Mouse (Mus musculus): ENCODE data around the gene Rcan3. TPM values are rescaled to one million over a fixed set of nuclear protein-coding genes. Genes with fewer than 3 reads are reported as not detected.

Rcan3 gene
- polyA plus RNA-seq, 1 experiment from 2014 or later: 56.9 TPM

DNA sequence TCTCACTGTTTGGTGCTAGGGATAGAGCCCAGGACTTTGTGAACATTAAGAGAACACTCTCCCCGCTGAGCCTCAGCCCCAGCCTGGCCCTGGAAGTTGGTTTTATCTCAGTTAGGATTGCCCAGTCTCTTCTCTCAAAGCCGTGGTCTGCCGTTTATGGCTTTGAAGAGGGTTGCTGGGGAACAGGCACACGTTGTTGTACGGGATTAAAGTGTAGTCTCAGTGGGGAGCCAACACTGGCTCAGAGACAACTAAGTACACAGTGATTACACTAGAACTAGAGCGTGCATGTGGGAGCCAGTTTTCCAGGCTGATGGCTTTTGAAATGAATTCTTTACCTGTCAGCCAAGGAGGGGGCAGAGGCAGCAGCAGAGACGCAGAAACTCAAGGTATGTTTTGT lies 31.8 kb downstream of the Rcan3 start:
- 21% methylated on average over 7 of the region's 7 CpGs for WGBS
- Histone ChIP-seq H3K27me3 (ENCODE audit: control insufficient read depth, insufficient read depth, low read length) (peaks cover 15% of the 10 kb centered on the region), H3K36me3 (ENCODE audit: control insufficient read depth, insufficient read depth, low read length) (no peaks in the 10 kb centered on the region)

DNA sequence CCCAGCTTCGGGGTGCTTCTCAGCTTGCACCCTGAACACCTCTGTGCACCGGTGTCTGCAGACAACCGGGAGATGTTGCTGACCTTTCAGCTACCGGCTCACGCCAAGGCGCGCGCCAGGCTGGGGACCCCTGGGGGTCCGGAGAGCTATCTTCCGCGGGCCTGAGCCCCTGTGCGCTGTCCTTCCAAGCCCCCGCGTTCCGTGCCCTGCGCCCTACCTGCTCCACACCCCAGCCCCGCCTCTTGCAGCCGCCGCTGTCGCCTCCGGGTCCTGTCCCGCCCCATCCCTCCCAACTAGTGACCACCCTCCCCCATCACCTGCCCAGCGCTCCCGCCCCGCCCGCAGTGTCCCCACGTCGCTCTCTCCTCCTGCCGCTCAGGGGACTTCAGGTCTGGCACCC lies 35.7 kb downstream of the Rcan3 start, which contains the start of gene Ncmap:
TSS of gene Ncmap (minus strand) at position 237 of the 400 bp plus-strand sequence.
- under 1% methylated on average over 24 of the region's 29 CpGs for WGBS
- H3K27ac ChIP-seq (ENCODE audit: low read depth, low read length): no peak within 1 kb of the TSS
- H3K4me3 ChIP-seq (ENCODE audit: low read depth, low read length): peak within 1 kb of the TSS; percentile 23
- 0 out of 2 replicates have a peak, but pooled peaks cover 7% of the 10 kb centered on the region for H3K4me1 ChIP-seq (ENCODE audit: control insufficient read depth, insufficient read depth, low read length)
- no peak for ATAC-seq (ENCODE audit: low read depth)
- H3K36me3 ChIP-seq (ENCODE audit: control insufficient read depth, insufficient read depth, low read length): no peaks in the 10 kb centered on the region
- H3K27me3 ChIP-seq (ENCODE audit: control insufficient read depth, insufficient read depth, low read length): peaks cover 19% of the 10 kb centered on the region
- H3K4me2 ChIP-seq (ENCODE audit: low read depth, low read length): peak within 1 kb of the TSS; percentile 47
- H3K9me3 ChIP-seq (ENCODE audit: control insufficient read depth, low read length): no peaks in the 10 kb centered on the region
- H3K9ac ChIP-seq (replicated peaks; ENCODE audit: low read depth, low read length): peak within 1 kb of the TSS; percentile 34; the same call in 1 of the 2 replicates

More for the DNA sequence above, 31.8 kb downstream of the Rcan3 start:
- no peak for ATAC-seq (ENCODE audit: low read depth)
- Histone ChIP-seq H3K4me3 (ENCODE audit: low read depth, low read length) (no peak overlapping the region), H3K9ac (replicated peaks; ENCODE audit: low read depth, low read length) (no peak overlapping the region), H3K4me2 (ENCODE audit: low read depth, low read length) (no peak overlapping the region), H3K4me1 (ENCODE audit: control insufficient read depth, insufficient read depth, low read length) (0 out of 2 replicates have a peak, but pooled peaks cover 7% of the 10 kb centered on the region), H3K27ac (ENCODE audit: low read depth, low read length) (no peak overlapping the region), H3K9me3 (ENCODE audit: control insufficient read depth, low read length) (no peaks in the 10 kb centered on the region)

DNA sequence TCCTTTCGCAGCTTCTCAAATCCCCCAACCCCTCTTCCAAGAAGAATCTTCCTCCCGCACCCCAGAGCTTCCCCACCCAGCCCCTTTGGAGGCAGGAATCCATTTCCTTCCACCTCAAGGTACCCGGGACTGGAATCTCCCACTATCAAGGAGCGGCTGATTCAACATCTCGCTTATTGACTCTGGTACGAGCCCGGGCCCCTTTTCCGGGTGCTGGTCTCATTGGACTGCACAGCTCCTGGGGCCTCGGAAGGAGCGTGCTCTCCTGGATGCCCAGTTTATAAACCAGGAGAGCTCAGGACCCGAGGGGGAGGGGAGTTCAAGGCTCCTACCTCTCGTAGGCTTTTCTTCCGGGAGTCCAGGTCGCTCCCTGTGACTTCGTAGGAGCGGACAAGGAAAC lies 36.1 kb downstream of the Rcan3 start:
- peak overlapping the region; percentile 34; the same call in 1 of the 2 replicates for H3K9ac ChIP-seq (replicated peaks; ENCODE audit: low read depth, low read length)
- ATAC-seq (ENCODE audit: low read depth): no peak
- H3K4me2 ChIP-seq (ENCODE audit: low read depth, low read length): peak overlapping the region; percentile 47
- H3K36me3 ChIP-seq (ENCODE audit: control insufficient read depth, insufficient read depth, low read length): no peaks in the 10 kb centered on the region
- H3K27me3 ChIP-seq (ENCODE audit: control insufficient read depth, insufficient read depth, low read length): peaks cover 19% of the 10 kb centered on the region
- WGBS: 2% methylated on average over 16 of the region's 16 CpGs
- H3K4me1 ChIP-seq (ENCODE audit: control insufficient read depth, insufficient read depth, low read length): 0 out of 2 replicates have a peak, but pooled peaks cover 7% of the 10 kb centered on the region
- H3K27ac ChIP-seq (ENCODE audit: low read depth, low read length): no peak overlapping the region
- H3K4me3 ChIP-seq (ENCODE audit: low read depth, low read length): peak overlapping the region; percentile 23
- H3K9me3 ChIP-seq (ENCODE audit: control insufficient read depth, low read length): no peaks in the 10 kb centered on the region

DNA sequence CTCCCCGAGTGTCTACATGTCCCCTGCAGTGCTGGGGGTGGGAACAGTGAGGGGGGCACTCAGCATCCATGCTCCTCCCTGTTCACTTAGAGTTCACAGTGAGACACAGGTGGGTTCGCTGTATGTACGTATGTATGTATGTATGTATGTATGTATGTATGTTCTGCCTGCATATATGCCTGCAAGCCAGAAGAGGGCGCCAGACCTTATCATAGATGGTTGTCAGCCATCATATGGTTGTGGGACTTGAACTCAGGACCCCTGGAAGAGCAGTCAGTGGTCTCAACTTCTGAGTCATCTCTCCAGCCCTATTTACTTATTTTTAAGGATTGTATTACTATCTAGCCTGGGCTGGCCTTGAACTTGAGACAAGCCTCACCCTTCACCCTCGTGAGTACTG lies 37.4 kb downstream of the Rcan3 start:
- Histone ChIP-seq H3K9me3 (ENCODE audit: control insufficient read depth, low read length) (no peaks in the 10 kb centered on the region), H3K27ac (ENCODE audit: low read depth, low read length) (no peak overlapping the region), H3K36me3 (ENCODE audit: control insufficient read depth, insufficient read depth, low read length) (no peaks in the 10 kb centered on the region), H3K4me2 (ENCODE audit: low read depth, low read length) (no peak overlapping the region), H3K4me3 (ENCODE audit: low read depth, low read length) (no peak overlapping the region), H3K27me3 (ENCODE audit: control insufficient read depth, insufficient read depth, low read length) (peaks cover 19% of the 10 kb centered on the region), H3K9ac (replicated peaks; ENCODE audit: low read depth, low read length) (no peak overlapping the region), H3K4me1 (ENCODE audit: control insufficient read depth, insufficient read depth, low read length) (0 out of 2 replicates have a peak, but pooled peaks cover 7% of the 10 kb centered on the region)
- WGBS: 93% methylated on average over 5 of the region's 5 CpGs
- ATAC-seq (ENCODE audit: low read depth): no peak

DNA sequence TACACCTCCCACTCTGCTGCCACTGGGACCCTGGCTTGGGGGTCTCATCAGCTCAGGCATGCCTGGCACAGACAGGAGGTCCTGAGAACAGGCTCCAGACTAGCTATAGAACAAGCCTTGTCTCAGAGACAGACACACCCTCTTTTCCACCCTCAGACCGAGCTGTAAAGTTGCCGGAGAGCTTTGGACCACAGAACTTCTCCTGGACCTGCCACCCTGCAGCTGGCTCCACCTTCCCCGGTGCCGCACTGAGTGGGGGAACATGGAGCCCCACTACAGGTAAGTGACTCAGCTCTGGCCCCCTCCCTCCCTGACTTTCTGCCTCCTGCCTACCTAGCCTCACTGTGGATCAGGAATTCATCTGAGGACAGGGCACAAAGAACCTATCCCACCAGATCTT lies 38.3 kb downstream of the Rcan3 start:
- peaks cover 19% of the 10 kb centered on the region for H3K27me3 ChIP-seq (ENCODE audit: control insufficient read depth, insufficient read depth, low read length)
- H3K27ac ChIP-seq (ENCODE audit: low read depth, low read length): no peak overlapping the region
- H3K4me2 ChIP-seq (ENCODE audit: low read depth, low read length): no peak overlapping the region
- 0 out of 2 replicates have a peak, but pooled peaks cover 7% of the 10 kb centered on the region for H3K4me1 ChIP-seq (ENCODE audit: control insufficient read depth, insufficient read depth, low read length)
- no peaks in the 10 kb centered on the region for H3K36me3 ChIP-seq (ENCODE audit: control insufficient read depth, insufficient read depth, low read length)
- 81% methylated on average over 4 of the region's 4 CpGs for WGBS
- H3K9me3 ChIP-seq (ENCODE audit: control insufficient read depth, low read length): no peaks in the 10 kb centered on the region
- ATAC-seq (ENCODE audit: low read depth): no peak
- no peak overlapping the region for H3K4me3 ChIP-seq (ENCODE audit: low read depth, low read length)
- H3K9ac ChIP-seq (replicated peaks; ENCODE audit: low read depth, low read length): no peak overlapping the region

DNA sequence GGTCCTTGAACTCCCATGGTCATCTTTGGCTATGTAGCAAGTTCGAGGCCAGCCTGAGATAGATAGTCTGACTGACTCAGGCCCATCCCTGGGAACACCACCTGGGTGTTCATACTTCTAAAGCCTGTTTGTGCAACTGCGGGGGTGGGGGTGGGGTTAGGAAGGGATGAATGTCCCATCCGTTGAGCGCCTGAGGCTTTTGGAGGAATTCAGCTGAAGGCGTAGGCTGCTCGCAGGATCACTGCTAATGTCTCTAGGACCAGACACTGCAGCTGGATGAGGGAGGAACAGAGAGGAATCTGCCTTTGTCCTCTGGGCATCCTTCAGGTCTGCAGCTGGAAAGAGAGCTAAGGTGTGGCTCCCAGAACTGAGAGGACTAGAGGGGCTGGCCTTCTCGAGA lies 39.0 kb downstream of the Rcan3 start:
- H3K9ac ChIP-seq (replicated peaks; ENCODE audit: low read depth, low read length): no peak overlapping the region
- H3K9me3 ChIP-seq (ENCODE audit: control insufficient read depth, low read length): no peaks in the 10 kb centered on the region
- peaks cover 19% of the 10 kb centered on the region for H3K27me3 ChIP-seq (ENCODE audit: control insufficient read depth, insufficient read depth, low read length)
- H3K4me3 ChIP-seq (ENCODE audit: low read depth, low read length): no peak overlapping the region
- 0 out of 2 replicates have a peak, but pooled peaks cover 7% of the 10 kb centered on the region for H3K4me1 ChIP-seq (ENCODE audit: control insufficient read depth, insufficient read depth, low read length)
- no peak for ATAC-seq (ENCODE audit: low read depth)
- no peak overlapping the region for H3K27ac ChIP-seq (ENCODE audit: low read depth, low read length)
- WGBS: 85% methylated on average over 7 of the region's 7 CpGs
- no peaks in the 10 kb centered on the region for H3K36me3 ChIP-seq (ENCODE audit: control insufficient read depth, insufficient read depth, low read length)
- no peak overlapping the region for H3K4me2 ChIP-seq (ENCODE audit: low read depth, low read length)

DNA sequence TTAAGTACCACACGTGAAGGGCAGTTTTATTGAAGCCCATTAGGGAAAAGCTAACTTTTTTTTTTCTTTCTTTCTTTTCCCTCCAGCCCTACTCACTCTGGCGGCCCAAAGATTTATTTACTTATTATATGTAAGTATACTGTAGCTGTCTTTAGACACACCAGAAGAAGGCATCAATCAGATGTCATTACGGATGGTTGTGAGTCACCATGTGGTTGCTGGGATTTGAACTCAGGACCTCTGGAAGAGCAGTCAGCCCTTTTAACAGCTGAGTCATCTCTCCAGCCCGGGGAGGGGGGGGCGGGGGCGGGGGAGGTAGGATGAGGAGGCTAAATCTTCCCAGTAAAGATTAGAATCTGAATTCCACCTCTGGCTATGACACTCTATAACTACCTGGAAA lies 40.3 kb downstream of the Rcan3 start:
- Histone ChIP-seq H3K4me2 (ENCODE audit: low read depth, low read length) (no peak overlapping the region), H3K27me3 (ENCODE audit: control insufficient read depth, insufficient read depth, low read length) (peaks cover 12% of the 10 kb centered on the region), H3K9ac (replicated peaks; ENCODE audit: low read depth, low read length) (no peak overlapping the region), H3K4me3 (ENCODE audit: low read depth, low read length) (no peak overlapping the region), H3K9me3 (ENCODE audit: control insufficient read depth, low read length) (no peaks in the 10 kb centered on the region), H3K4me1 (ENCODE audit: control insufficient read depth, insufficient read depth, low read length) (0 out of 2 replicates have a peak, but pooled peaks cover 7% of the 10 kb centered on the region), H3K36me3 (ENCODE audit: control insufficient read depth, insufficient read depth, low read length) (no peaks in the 10 kb centered on the region), H3K27ac (ENCODE audit: low read depth, low read length) (no peak overlapping the region)
- WGBS: 74% methylated on average over 6 of the region's 6 CpGs
- no peak for ATAC-seq (ENCODE audit: low read depth)

DNA sequence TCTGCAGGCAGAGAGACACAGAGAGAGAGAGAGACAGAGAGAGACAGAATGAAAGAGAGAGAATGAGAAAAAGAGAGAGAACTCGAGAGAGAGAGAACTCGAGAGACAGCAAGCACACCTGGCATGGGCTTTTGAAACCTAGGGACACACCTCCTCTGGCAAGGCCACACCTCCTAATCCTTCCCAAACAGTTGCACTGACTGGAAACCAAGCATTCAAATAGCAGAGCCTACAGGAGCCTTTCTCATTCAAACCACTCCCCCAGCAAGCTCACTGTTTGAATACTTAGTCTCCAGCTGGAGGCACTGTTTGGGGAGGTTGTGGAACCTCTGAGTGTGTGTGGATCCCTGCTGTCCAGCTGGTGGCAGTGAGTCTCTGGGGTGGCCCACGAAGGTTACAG lies 40.9 kb downstream of the Rcan3 start:
- Histone ChIP-seq H3K9ac (replicated peaks; ENCODE audit: low read depth, low read length) (no peak overlapping the region), H3K27me3 (ENCODE audit: control insufficient read depth, insufficient read depth, low read length) (peaks cover 8% of the 10 kb centered on the region), H3K4me2 (ENCODE audit: low read depth, low read length) (no peak overlapping the region), H3K4me1 (ENCODE audit: control insufficient read depth, insufficient read depth, low read length) (0 out of 2 replicates have a peak, but pooled peaks cover 2% of the 10 kb centered on the region), H3K4me3 (ENCODE audit: low read depth, low read length) (no peak overlapping the region), H3K9me3 (ENCODE audit: control insufficient read depth, low read length) (no peaks in the 10 kb centered on the region), H3K36me3 (ENCODE audit: control insufficient read depth, insufficient read depth, low read length) (no peaks in the 10 kb centered on the region), H3K27ac (ENCODE audit: low read depth, low read length) (no peak overlapping the region)
- no peak for ATAC-seq (ENCODE audit: low read depth)
- 73% methylated on average over 3 of the region's 3 CpGs for WGBS

DNA sequence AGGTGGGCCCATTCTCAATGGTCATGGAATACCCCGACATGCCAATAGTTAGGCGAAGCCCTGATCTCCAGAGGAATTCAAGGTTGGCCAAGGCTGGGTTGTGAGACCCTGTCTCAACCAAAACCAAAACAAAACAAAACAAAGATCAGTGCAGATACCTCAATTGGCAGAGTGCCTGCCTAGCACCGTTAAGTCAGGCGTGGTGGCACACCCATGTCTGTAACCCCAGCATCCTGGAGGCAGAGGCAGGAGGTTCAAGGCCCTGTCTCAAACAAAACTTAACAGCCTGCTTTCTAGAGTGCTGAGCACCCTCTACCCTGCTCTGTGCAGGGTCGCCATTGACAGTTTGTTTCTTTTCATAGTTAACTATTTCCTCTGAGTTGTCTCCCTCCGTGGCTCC lies 42.6 kb downstream of the Rcan3 start:
- H3K9me3 ChIP-seq (ENCODE audit: control insufficient read depth, low read length): no peaks in the 10 kb centered on the region
- H3K36me3 ChIP-seq (ENCODE audit: control insufficient read depth, insufficient read depth, low read length): no peaks in the 10 kb centered on the region
- H3K4me1 ChIP-seq (ENCODE audit: control insufficient read depth, insufficient read depth, low read length): no peaks in the 10 kb centered on the region
- no peaks in the 10 kb centered on the region for H3K27me3 ChIP-seq (ENCODE audit: control insufficient read depth, insufficient read depth, low read length)
- no peak overlapping the region for H3K4me2 ChIP-seq (ENCODE audit: low read depth, low read length)
- 72% methylated on average over 6 of the region's 6 CpGs for WGBS
- H3K9ac ChIP-seq (replicated peaks; ENCODE audit: low read depth, low read length): no peak overlapping the region
- ATAC-seq (ENCODE audit: low read depth): no peak
- H3K27ac ChIP-seq (ENCODE audit: low read depth, low read length): no peak overlapping the region
- H3K4me3 ChIP-seq (ENCODE audit: low read depth, low read length): no peak overlapping the region

Data from neural tube, embryonic 14.5 days (tissue).